Mouse (Mus musculus): ENCODE measurements around the gene Neurl3.

- TF ChIP-seq GATA1 (IDR thresholded peaks at IDR 0.05; ENCODE audit: low read length), result no peak
- no peak for TF ChIP-seq TAL1 (IDR thresholded peaks at IDR 0.05; ENCODE audit: low read length)
These were observed 29.7 kb downstream of the Neurl3 start for GRCm38 (mm10) chr1:36244828-36245215.

All from erythroblast, embryonic 14.5 days (primary cell).